Mouse (Mus musculus) embryo, embryonic 10 days (tissue): ENCODE measurements around the gene Rnf157.

Experiments
- DNase-seq: peaks from one replicate; pipeline ENCODE4 v3.0.0-alpha.2; 2015; ENCODE audit warnings: low spot score

Rnf157 gene

DNA sequence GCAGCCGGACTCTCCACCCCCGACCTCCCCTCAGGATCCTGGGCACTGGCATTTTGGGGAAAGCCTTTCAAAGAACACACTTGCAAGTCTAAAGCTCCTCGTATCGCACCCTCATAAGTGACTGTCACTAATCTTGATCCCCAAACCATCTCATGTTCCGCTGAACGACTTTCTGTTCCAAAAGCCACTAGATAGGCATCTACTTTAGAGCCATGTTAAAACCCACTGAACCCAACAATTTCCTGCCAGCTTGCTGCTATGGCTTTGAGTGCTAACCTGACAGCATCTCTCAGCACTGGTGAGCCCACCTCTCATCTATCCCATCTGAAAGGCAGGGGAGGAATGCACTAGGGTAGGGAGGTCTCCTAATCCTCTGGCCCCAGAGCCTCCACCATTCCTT lies 75.3 kb downstream of the Rnf157 start:
- DNase-seq, result no peak

DNA sequence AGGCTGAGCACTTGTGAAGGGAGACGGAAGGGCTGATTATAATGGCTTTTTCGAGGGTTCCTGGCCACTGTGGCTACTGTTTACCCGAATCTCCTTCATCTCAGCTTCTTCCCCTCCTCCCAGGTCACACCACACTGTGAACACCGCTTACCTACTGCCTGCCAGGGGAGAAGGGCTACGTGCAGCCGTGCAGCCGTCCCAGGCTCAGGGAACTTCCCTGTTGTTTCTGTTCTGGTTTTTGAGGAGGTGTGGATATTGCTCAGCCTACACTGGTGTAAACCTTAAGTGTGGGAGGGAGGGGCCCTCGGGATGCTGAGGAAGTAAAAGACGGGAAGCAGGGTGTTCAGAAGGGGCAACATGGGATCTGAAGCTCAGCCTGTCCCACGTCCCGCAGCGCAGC lies 75.8 kb downstream of the Rnf157 start:
- DNase-seq, result no peak

DNA sequence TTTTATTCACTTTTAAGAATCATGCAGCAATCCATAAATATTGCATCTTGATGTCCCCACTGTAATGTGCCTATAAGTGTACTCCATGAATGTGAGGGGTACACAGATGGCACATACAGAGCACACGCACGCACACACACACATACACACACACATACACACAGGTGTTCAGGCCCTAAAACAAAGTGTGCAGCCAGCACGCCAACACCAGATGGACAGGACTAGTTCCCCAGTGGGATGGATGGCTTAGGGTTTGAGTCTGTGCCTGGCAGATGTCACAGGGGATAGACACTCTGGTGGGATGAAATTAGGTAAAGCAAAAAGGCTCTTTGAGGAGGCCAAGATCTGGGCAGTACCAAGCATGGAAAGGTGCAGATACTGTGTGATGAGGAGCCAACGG lies 76.4 kb downstream of the Rnf157 start:
- DNase-seq, result no peak

DNA sequence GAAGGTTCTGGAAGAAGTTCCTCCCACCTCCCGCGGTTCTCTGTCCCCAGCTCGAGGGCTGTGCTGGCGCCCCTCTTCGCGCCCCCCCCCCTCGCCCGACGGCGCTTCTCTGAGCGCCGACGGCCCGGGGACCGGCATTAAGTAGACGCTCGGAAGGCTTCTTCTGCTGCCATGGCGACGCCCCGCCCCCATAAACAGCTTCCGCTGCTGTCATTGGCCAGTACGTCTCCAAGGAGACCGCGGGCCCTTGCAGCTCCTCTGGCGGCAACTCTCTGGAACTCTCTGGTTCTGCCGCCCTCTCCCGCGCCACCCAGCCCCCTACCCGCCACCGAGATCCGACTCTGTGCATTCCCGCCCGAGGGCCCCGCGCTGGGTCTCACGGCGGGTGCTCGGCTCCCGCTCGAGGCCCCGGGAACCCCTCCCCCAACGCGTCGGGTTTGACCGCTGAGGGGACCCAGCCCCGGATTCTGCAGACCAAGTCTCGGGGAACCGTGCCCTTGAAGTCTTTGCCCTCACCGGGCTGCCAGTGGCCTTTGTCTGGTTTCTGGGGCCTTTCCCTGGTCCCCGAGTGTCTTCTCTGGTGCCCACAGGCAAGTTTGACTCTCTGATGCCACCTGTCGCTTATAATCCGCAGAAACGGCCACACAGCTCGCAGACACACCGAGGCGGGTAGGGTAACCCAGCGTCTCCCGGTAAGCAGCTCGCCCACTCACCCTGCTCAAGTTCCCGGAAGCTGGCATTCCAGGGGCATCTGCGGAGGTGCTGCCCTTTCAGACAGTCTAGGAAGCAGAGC lies 77.4 kb downstream of the Rnf157 start, which contains the start of gene Foxj1:
Gene Foxj1 (minus strand): TSS at position 156 of the 793 bp plus-strand sequence.
- peak; percentile 96 for DNase-seq

DNA sequence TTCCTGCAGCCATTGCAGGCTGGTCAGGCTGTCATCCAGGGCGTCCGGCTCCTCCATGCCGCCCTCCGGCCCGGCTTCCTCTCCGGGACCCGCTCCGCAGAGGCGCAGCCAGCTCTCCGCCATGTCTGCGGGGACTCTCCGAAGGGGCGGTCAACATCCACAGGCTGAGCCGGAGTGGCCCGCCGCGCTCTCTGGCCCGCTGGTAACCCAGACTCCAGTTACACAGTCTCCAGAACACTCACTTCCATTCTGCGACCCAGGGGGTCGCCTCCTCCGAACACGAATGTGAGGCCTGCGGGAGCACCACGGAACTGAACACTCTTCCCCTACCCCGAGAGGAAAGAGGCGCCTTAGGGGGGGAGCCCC lies 78.4 kb downstream of the Rnf157 start:
- no peak for DNase-seq

DNA sequence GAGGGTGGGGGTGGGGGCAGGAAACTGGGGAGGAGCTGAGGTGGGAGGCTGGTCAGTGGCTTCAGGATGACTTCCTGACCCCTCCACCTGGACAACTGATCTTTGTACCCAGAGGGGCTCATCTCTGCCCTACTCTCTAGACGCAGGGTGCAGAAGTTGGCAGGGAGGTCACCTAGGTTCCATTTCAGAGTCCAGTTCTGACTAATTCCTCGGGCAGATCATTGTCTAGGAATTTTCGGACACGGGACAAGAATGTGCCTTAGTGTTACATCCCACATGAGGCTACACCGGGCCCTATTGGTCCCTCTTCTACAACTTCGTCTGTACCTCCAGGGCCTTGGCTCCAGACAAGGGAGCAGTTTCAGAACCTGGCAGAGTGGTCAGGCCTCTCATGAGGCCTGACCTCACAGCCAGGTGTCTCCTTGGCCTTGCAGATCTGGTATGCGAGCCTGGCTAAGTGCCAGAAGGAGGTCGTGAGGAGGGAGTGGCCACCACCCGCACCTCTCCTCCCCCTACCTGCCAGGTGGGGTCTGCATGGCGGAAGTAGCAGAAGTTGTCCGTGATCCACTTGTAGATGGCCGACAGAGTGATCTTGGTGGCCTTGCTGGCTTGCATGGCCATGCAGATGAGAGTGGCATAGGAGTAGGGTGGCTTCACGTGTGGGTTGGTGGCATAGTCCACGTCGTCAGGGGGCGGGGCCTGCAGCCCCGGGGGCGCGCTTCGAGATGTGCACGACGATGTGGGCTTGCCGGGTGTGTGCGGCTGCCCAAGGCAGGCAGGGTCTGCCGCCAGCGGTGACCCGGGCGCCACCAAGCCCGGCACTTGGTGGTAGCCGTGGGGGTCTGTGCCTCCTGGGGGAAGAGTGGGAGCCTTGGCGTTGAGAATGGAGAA lies 79.1 kb downstream of the Rnf157 start:
- no peak for DNase-seq

DNA sequence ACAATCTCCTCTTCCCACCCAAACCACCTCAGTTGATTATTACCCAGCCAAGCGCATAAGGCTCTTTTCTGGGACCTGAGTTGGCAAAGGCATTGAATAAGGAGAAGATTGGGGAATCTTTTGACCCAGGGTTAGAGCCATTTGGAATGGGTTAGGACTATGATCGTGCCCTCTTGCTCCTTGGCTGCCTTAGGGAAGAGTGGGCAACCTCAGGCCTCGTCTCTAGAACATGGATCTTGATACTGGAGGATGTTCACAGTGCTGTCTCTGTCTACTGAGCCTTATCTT lies 79.9 kb downstream of the Rnf157 start:
- no peak for DNase-seq

DNA sequence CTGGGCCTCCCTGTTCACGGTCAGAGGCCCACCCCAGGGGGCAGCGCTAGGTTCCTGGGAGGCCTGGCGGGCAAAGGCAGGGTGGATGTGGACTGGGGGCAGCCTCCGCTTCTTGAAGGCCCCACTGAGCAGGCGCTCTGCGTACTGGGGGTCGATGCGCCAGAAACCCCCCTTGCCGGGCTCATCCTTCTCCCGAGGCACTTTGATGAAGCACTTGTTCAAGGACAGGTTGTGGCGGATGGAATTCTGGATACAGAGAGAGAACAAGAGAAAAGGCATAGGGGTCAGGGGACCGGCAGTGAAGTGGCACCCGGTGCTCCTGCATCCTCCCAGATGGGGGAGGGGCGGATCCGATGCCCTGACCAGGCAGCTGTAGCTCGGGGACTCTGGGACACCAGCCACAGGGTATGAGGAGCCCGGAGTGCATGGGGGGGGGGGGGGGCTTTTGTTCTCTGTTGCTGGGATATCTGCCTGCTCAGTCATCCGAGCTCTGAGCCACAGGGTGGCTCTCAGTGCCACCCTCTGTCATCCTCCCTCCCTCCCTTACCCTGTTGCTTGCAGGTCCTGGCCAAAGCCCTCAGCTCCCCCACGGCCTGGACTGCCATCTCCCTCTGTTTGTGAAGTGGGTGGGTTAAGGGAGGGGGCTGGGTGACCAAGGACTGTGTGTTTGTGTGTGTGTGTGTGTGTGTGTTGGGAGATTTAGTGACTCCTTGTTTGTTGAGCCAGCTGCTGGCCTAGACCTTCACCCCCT lies 80.4 kb downstream of the Rnf157 start:
- DNase-seq, result peak; percentile 75

DNA sequence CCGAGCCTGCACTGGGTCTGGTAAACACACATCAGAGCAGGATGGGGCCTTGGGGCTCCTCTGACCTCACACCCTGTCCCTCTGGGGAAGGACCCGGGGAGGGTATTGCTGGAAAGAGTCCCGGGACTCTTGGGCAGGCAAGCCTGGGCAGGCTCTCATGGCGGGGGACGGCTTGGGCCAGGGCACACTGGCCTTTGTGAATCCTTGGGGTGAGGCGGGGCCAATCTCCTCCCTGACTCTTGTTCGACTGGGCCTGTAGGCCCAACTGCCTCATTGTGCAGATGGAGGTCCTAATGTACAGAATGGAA lies 82.7 kb downstream of the Rnf157 start:
- no peak for DNase-seq

DNA sequence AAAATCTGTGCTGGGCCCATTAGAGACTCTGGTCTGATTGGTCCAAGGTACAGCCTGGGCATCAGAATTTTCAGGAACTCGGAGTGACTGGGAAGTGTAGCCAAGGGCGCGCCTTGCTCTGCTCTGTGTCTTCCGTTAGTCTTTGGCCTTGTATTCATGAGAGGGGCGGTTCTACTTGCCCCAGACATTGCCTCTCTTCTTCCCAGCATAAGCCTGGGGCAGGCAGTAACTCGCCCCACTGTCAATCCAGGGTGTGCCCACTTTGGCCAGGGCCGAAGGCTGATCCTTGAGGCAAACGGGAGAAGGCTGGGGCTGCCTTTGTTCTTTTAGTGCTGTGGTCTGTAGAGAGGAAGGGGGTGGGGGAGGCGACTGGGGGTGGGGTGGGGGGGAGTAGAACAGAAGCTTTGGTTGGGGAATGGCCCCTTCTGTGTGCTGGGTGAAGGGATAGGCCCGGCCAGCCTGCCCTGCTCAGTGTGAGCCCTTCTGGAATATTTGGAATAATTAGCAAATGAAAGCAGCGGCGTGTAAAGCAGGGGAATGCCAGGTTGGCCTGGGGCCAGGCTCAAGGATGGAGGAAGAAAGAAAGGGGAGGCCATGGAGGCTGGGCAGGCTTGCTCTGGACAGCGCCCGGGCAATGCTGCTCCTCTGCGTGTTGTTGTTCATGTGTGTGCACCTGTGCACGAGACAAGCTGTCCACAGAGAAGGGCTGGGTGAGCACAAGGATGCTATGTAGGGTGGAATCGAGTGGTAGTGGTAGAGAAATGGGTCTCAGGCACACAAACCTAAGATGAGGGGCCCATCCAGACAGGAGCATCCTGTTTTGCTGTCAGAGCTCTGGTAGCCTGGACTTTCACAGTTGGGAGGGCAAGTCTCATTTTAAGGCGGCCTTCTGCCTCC lies 83.3 kb downstream of the Rnf157 start:
- no peak for DNase-seq

DNA sequence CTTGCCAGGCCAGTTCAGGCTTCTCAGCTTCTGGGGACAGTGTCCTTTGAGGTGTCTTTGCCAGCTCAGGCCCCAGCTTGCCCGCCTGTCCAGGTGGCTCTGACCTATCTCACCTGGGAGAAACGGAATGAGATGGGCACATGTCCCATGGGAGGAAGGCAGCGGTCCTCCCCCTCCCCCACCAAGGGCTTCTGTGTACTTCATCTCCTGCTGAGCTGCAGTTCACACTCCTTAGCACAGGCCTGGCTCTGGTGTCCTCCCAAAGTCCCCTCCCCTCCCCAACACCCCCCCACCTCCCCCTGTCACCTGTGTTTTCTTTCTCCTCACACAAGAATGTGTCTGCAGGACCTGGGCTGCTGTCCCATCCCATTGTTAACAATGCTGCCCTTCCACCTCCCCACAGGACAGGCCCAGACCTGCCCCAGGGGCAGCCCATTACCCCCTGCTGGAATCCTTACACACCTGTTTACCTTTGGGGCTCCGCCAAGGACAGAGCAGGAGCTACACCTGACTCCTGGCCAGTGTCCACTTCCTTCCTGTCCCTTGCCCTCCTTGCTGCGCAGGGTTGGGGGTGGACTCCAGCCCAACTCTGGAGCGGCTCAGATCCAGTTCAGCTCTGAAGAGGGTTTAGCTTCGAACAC lies 85.7 kb downstream of the Rnf157 start:
- no peak for DNase-seq

DNA sequence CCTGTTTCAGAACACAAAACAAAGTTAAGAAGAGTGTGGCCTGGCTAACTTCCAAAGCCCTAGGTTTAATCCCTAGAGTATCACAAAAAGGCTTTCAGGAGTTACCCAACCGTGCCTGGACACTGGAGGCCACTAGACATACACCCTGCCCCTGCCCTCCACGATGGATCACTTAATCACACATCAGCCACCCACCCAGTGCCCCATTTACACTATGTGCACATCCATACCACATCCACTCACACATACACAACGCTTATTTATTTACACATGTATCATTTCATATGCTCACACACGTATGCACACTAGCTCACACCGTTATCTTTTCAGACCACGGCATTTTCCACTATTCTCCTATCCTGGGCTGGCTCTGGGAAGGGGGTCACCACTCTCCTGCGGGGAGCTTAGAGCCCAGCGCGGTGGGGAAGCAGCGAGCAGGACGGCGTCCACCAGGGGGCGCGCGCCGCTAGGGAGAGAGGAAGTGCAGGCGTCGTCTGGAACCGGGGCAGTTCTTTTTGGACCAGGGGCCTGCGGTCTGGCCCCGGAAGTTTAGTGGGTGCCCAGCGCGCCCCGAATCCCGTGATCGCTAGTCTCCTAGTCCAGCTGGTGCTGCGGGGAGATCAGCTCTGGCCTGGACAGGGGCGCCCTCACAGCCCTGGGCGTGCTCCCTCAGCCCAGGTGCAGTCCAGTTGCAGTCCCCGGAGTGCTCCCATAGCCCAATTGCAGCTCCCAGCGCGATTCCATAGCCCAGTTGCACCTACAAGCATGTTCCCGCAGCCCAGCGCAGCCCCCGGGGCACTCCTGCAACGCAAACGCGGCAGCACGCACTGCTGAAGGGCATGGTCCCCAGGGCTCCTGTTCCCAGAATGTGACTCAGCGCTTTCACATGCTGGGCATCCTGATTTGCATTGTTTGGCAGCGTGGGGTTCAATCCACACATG lies 93.8 kb downstream of the Rnf157 start:
- DNase-seq, result peak; percentile 93

DNA sequence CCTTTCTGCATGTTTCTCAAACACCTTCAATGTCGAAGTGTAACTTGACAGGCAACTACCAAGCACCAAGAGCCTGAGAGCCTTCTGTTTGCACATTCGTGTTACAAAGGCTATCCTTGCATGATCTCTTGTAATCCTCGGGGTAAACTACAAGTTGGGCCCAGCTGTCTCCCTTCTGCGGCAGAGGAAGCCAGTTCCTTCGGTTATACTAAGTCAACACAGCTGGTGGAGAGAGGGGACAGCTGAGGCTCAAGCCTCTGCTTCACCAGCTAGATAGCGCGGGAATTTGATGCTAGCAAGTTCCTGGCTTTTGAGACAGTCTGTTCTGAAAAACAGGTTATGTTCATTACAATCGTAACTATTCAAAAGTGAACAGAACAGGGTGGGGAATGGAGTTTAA lies 100.5 kb downstream of the Rnf157 start:
- DNase-seq, result peak; percentile 49

DNA sequence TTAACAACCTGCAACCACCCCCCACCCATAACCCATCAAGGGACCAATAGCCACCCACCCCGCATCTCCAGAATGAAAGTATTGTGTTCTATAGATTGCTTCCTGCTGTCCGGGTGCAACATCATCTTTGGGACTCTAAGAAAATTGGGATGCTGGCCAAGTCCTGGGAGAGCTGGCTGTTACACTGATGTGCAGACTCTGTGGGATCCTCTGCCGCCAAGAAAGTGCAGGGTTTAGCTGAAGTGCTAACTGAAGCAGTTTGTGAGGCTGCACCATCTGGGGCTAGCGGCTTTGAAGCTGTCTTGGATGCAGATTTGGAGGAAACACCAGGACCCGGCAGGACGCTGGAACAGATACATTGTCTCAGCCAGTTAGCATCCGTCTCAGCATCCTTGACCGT lies 101.7 kb downstream of the Rnf157 start:
- DNase-seq, result no peak

DNA sequence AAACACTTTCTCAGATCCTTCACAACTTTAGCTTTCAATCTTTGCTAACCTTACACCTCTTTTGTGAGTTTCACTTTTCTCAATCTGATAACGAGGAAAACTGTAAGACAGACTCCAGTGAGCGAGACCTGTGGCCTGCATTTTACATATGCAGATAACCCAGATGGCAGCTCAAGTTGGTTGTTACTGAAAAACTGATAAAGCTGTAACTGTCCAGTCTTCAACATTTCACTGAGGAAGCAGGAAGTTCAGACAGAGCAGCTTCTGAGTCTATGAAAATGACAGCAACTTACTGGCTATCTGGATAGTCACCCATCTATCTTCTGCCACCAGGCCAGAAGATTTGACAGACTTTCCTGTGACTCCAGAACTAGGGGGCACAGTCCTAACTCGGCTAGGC lies 103.2 kb downstream of the Rnf157 start:
- DNase-seq, result no peak

DNA sequence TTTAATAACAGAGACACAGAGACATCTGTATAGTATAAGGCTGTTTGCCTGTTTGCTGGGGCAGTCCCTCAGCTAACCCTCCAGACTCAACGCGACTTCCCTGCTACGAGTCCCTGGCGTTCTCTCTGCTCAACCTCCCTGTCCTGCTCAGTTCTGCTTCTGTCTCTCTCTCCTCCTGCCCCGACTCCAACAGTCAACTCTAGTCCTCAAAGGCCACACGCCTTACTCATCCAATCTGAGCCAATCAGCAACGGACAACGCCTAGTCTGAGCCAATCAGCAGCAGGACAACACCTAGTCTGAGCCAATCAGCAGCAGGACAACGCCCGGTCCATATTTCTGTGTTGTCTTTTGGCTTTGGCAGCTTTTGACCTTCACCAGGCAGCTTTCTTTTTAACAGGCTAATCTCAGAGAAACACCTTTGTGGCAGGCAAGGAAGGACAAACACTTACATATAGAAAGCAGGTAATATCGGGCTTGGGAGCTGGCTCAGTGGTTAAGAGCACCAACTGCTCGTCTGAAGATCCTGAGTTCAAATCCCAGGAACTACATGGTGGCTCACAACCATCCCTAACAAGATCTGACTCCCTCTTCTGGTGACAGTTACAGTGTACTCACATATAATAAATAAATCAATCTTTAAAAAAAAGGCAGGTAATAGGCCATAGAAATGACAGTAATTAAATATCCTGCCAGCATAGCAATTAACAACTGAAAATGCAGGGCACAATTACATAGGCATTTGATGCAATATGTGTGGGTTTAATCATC lies 104.9 kb downstream of the Rnf157 start:
- DNase-seq, result no peak

DNA sequence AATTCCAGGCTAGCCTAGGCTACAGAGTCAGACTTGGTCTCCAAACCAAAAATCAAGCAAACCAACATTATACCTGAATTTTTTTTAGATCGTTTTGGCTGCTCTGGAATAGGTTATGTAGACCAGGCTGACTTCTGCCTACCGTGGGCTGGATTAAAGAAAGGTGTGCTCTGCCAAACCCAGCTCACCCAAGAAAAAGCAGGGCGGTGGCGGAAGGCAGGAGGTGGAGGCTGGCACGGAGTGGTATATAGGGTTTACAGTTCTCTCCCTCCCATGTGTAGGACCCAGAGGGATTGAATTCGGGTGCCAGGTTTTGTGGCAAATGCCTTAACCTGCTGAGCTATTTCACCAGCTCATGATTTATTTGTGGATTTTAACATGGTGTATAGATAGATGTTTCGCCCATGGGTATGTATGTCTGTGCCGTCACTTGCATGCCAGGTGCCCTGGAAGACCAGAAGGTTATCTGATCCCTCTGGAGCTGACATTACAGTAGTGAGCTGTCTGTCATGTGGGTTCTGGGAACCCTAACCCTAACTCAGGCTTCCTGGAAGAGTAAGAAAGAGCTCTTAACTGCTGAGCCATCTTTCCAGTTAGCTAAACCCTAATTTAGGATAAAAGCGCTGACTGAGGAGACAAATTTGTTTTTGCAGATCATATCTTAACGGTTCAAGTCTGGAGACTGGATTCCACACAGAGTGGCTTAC lies 105.7 kb downstream of the Rnf157 start, which contains the start of gene Exoc7:
Gene Exoc7 (minus strand): TSS at position 215 of the 707 bp plus-strand sequence.
- DNase-seq, result no peak

DNA sequence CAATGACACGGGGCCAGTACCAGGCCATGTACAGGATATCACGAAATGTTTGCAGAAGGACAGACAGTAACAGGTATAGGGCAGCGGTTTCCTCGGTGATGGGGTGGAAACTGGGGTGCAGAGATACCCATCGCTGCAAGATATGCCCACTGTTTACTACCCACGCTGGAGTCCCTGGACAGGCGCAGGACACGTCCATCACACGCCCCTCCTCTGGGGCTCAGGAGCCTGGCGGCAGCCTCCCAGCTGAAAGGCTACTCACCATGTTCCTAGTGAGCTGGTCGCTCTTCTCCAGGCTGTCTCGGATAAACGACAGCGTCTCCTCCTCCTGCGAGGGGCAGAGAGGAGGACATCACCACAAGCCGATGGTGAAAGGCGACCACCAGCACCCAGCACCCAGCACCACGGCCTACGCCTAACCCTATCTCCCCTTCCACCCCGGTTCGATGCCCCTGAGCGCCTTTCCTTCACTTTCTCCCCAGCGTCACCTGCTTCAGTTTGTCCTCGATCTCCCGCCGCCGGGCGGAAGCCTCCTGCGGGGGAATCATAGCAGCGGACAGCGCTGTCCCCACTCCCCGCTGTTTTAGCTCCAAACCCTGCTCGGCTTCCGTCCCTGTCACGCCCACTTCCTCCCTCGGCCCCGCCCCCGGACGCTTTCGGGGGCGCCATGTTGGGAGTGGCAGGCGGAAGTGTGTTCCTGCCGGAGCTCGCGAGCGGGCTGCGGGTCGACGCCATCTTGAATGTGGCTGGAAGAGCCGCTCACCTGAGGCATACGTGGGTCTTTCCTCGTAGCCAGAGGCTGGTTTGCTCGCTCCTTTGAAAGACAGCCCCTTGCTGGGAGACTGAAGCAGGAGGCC lies 106.5 kb downstream of the Rnf157 start:
- peak; percentile 94 for DNase-seq
